Mouse (Mus musculus): ENCODE results near the gene Gm10645. TPM values are rescaled to one million over a fixed set of nuclear protein-coding genes. Genes with fewer than 3 reads are reported as not detected.

Gm10645 gene
- total RNA-seq (2014; rRNA removed) (2.1 and 3.3 TPM in 2 replicates), polyA plus RNA-seq (2015; fragmentation: Nextera tagmentation; extraction: Ambion mirVana) (7.4 and 11.1 TPM in 2 replicates)

DNA sequence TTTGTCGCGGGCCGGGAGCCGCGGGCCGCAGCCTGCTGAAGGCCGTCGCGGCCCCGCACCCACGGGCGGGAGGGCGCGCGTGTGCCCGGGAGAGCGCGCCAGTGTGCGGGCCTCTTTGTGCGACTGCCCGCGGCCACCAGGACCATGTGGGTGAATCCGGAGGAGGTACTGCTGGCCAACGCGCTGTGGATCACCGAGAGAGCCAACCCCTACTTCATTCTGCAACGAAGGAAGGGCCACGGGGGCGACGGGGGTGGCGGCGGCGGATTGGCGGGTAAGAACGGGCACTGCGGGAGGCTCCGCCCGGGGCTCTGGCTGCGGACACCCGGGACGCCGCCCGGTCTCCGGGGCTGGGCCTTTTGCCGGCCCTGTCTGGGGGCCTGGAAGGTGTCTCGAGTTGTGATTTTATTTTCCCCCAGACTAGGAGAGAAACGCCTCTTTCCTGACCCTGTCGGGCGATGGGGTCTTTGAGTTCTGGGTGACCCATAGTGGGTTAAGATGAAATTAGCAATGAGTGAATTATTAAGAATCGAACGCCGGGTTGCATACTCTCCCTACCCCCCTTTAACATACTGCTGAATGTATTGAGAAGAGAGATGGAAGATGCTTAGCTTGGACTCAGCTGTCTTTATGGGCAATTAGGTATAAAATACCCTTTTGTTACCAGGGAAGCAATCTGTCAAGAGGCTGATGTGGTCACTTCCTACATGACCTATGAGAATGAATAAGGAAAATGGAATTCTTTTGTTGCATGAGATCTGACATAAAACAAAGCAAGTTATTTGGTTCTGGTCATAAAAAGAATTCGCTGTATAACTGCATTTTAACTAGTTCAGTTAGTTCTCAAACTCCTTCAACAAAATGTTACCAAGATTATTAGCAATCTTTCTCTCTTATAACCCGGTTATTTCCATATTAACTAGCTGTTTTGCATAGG lies at the start of gene Gm10645:
Gm10645 (minus strand) TSS at position 240 of the 937 bp plus-strand sequence.
- TF ChIP-seq CTCF (IDR thresholded peaks at IDR 0.05), result no peak
- H3K4me1 ChIP-seq (ENCODE audit: insufficient read depth, low read length), result peaks cover 12% of the 10 kb centered on the region; the same call in 1 of the 2 replicates
- no peaks in the 10 kb centered on the region for H3K9me3 ChIP-seq (ENCODE audit: low read length)
- H3K27me3 ChIP-seq (ENCODE audit: insufficient read depth, low read length), result no peaks in the 10 kb centered on the region
- peak within 1 kb of the TSS; percentile 66 for H3K4me2 ChIP-seq (ENCODE audit: low read depth, low read length, poor library complexity, severe bottlenecking)
- WGBS, result 1% methylated on average over 54 of the region's 54 CpGs
- peak within 1 kb of the TSS; percentile 99 for H3K9ac ChIP-seq (replicated peaks; ENCODE audit: low read length, poor library complexity, severe bottlenecking)
- peak within 1 kb of the TSS; percentile 96 for H3K4me3 ChIP-seq (ENCODE audit: low read depth, low read length)
- DNase-seq (ENCODE audit: low spot score), result peak; percentile 40
- H3K36me3 ChIP-seq (ENCODE audit: insufficient read depth, low read length), result no peaks in the 10 kb centered on the region
- peak; percentile 82 for ATAC-seq (ENCODE audit: low FRiP score)
- peak within 1 kb of the TSS; percentile 94 for H3K27ac ChIP-seq (ENCODE audit: low read depth, low read length)

- no peak overlapping the region for H3K4me3 ChIP-seq (ENCODE audit: low read depth, low read length)
- no peak overlapping the region for H3K9ac ChIP-seq (replicated peaks; ENCODE audit: low read length, poor library complexity, severe bottlenecking)
- no peak for ATAC-seq (ENCODE audit: low FRiP score)
- no peak for DNase-seq (ENCODE audit: low spot score)
- H3K4me2 ChIP-seq (ENCODE audit: low read depth, low read length, poor library complexity, severe bottlenecking), result no peak overlapping the region
- H3K27me3 ChIP-seq (ENCODE audit: insufficient read depth, low read length), result no peaks in the 10 kb centered on the region
- peaks cover 11% of the 10 kb centered on the region; the same call in 1 of the 2 replicates for H3K36me3 ChIP-seq (ENCODE audit: insufficient read depth, low read length)
- no peaks in the 10 kb centered on the region for H3K4me1 ChIP-seq (ENCODE audit: insufficient read depth, low read length)
- no peak for TF ChIP-seq CTCF (IDR thresholded peaks at IDR 0.05)
- no peaks in the 10 kb centered on the region for H3K9me3 ChIP-seq (ENCODE audit: low read length)
- no peak overlapping the region for H3K27ac ChIP-seq (ENCODE audit: low read depth, low read length)
- 44% methylated on average over 5 of the region's 5 CpGs for WGBS
Observed at GRCm38 (mm10) chr8:83215065-83215464, 49.1 kb upstream of the Gm10645 start.

GRCm38 (mm10) chr8:83210676-83211075 lies 44.7 kb upstream of the Gm10645 start:
- peaks cover 11% of the 10 kb centered on the region; the same call in 1 of the 2 replicates for H3K36me3 ChIP-seq (ENCODE audit: insufficient read depth, low read length)
- WGBS, result 93% methylated on average over 7 of the region's 7 CpGs
- no peak overlapping the region for H3K9ac ChIP-seq (replicated peaks; ENCODE audit: low read length, poor library complexity, severe bottlenecking)
- ATAC-seq (ENCODE audit: low FRiP score) (no peak), DNase-seq (ENCODE audit: low spot score) (no peak)
- H3K4me3 ChIP-seq (ENCODE audit: low read depth, low read length), result no peak overlapping the region
- H3K4me1 ChIP-seq (ENCODE audit: insufficient read depth, low read length), result no peaks in the 10 kb centered on the region
- no peak overlapping the region for H3K27ac ChIP-seq (ENCODE audit: low read depth, low read length)
- no peaks in the 10 kb centered on the region for H3K27me3 ChIP-seq (ENCODE audit: insufficient read depth, low read length)
- no peak overlapping the region for H3K4me2 ChIP-seq (ENCODE audit: low read depth, low read length, poor library complexity, severe bottlenecking)
- TF ChIP-seq CTCF (IDR thresholded peaks at IDR 0.05), result no peak
- H3K9me3 ChIP-seq (ENCODE audit: low read length), result no peaks in the 10 kb centered on the region

- no peaks in the 10 kb centered on the region for H3K27me3 ChIP-seq (ENCODE audit: insufficient read depth, low read length)
- WGBS, result 73% methylated on average over 4 of the region's 4 CpGs
Observed at GRCm38 (mm10) chr8:83209581-83209980, 43.6 kb upstream of the Gm10645 start.

DNA sequence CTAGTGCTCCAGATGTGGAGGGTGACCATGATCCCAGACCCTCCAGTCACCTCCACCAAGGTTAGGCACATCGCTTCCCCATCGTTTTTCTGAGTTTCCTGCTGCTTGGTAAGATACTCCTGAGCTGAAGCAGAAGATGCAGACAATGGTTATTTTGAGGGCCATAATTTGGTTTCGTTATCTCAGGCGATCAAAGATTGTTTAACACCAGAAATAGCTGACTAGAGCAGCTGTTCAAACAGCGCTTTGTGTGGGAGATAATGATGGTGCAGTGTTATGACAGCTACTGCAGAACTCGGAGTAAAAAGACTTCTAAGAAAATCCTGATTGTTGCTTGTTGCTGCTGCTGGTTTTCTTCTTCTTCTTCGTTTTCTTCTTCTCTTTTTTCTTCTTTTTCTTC lies 39.9 kb upstream of the Gm10645 start:
- 79% methylated on average over 7 of the region's 7 CpGs for WGBS
- Histone ChIP-seq H3K4me3 (ENCODE audit: low read depth, low read length) (no peak overlapping the region), H3K27me3 (ENCODE audit: insufficient read depth, low read length) (no peaks in the 10 kb centered on the region), H3K4me2 (ENCODE audit: low read depth, low read length, poor library complexity, severe bottlenecking) (no peak overlapping the region), H3K9ac (replicated peaks; ENCODE audit: low read length, poor library complexity, severe bottlenecking) (no peak overlapping the region), H3K27ac (ENCODE audit: low read depth, low read length) (no peak overlapping the region), H3K36me3 (ENCODE audit: insufficient read depth, low read length) (peaks cover 4% of the 10 kb centered on the region; the same call in 1 of the 2 replicates), H3K9me3 (ENCODE audit: low read length) (no peaks in the 10 kb centered on the region), H3K4me1 (ENCODE audit: insufficient read depth, low read length) (no peaks in the 10 kb centered on the region)
- no peak for ATAC-seq (ENCODE audit: low FRiP score)
- TF ChIP-seq CTCF (IDR thresholded peaks at IDR 0.05), result no peak
- DNase-seq (ENCODE audit: low spot score), result no peak

More at GRCm38 (mm10) chr8:83209581-83209980, 43.6 kb upstream of the Gm10645 start:
- Histone ChIP-seq H3K36me3 (ENCODE audit: insufficient read depth, low read length) (peaks cover 11% of the 10 kb centered on the region; the same call in 1 of the 2 replicates), H3K4me3 (ENCODE audit: low read depth, low read length) (no peak overlapping the region), H3K4me1 (ENCODE audit: insufficient read depth, low read length) (no peaks in the 10 kb centered on the region), H3K27ac (ENCODE audit: low read depth, low read length) (no peak overlapping the region), H3K9ac (replicated peaks; ENCODE audit: low read length, poor library complexity, severe bottlenecking) (no peak overlapping the region), H3K4me2 (ENCODE audit: low read depth, low read length, poor library complexity, severe bottlenecking) (no peak overlapping the region), H3K9me3 (ENCODE audit: low read length) (no peaks in the 10 kb centered on the region)
- DNase-seq (ENCODE audit: low spot score), result no peak
- no peak for TF ChIP-seq CTCF (IDR thresholded peaks at IDR 0.05)
- no peak for ATAC-seq (ENCODE audit: low FRiP score)

GRCm38 (mm10) chr8:83202946-83203345 lies 37.0 kb upstream of the Gm10645 start:
- no peak for DNase-seq (ENCODE audit: low spot score)

More at GRCm38 (mm10) chr8:83202946-83203345, 37.0 kb upstream of the Gm10645 start:
- WGBS, result 86% methylated on average over 11 of the region's 11 CpGs
- Histone ChIP-seq H3K27ac (ENCODE audit: low read depth, low read length) (no peak overlapping the region), H3K4me2 (ENCODE audit: low read depth, low read length, poor library complexity, severe bottlenecking) (no peak overlapping the region), H3K4me1 (ENCODE audit: insufficient read depth, low read length) (no peaks in the 10 kb centered on the region; the same call in 1 of the 2 replicates), H3K9ac (replicated peaks; ENCODE audit: low read length, poor library complexity, severe bottlenecking) (no peak overlapping the region), H3K36me3 (ENCODE audit: insufficient read depth, low read length) (no peaks in the 10 kb centered on the region), H3K9me3 (ENCODE audit: low read length) (no peaks in the 10 kb centered on the region), H3K27me3 (ENCODE audit: insufficient read depth, low read length) (no peaks in the 10 kb centered on the region), H3K4me3 (ENCODE audit: low read depth, low read length) (no peak overlapping the region)
- TF ChIP-seq CTCF (IDR thresholded peaks at IDR 0.05), result no peak
- ATAC-seq (ENCODE audit: low FRiP score), result no peak

Measured in midbrain, postnatal 0 days (tissue).